Mouse (Mus musculus) spleen, adult 18-20 months (tissue): ENCODE results near the gene Tbc1d1.
A peak's percentile ranks its signal among the peaks of the same experiment; 100 is the strongest.
"Not testable (repeated sequence)": the region's sequence is repeated elsewhere in the genome, so short reads cannot be mapped to it uniquely, and the experiment has no call there.

Experiments used
- DNase-seq, 2 experiments: peaks; one replicate each; pipeline ENCODE4 v3.0.0; 2022; ENCODE audit warnings: mixed read lengths in 2 of 2

The Tbc1d1 gene

GRCm38 (mm10) chr5:64360876-64361268, 204.8 kb downstream of the Tbc1d1 start:
- not testable (repeated sequence) for DNase-seq

GRCm38 (mm10) chr5:64363859-64364406, 207.8 kb downstream of the Tbc1d1 start:
- DNase-seq: no peak

DNA sequence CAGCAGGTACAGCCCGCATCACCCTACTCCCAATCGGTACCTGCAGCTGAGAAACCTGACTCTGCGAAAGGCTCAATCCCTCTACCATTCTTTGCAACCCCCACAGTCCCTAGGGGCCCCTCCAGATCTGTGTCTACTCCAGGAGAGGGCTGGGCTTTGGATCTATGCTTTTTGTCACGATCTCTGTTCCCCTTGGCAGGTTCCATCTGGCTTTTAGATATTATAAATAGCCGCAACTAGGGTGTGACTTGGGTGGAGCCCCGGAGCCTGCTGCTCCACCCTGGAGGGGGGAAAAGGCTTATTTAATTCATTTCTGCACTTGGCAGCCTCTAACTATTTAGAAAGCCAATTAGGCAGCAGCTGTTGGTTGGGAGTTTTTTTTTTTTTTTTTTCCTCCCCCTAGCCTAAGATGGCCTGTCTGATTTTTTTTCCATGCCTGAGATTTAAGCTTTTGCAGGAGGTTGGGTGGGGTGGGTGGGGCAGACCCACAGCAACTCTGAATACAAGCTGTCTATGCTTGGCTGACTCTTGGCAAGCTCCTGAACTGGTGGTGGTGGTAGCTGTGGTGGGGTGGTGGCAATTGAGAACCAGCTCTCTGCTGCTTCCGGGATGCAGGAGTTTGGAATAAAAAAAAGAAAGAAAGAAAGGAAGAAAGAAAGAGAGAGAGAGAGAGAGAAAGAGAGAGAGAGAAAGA, 208.5 kb downstream of the Tbc1d1 start:
- no peak for DNase-seq

DNA sequence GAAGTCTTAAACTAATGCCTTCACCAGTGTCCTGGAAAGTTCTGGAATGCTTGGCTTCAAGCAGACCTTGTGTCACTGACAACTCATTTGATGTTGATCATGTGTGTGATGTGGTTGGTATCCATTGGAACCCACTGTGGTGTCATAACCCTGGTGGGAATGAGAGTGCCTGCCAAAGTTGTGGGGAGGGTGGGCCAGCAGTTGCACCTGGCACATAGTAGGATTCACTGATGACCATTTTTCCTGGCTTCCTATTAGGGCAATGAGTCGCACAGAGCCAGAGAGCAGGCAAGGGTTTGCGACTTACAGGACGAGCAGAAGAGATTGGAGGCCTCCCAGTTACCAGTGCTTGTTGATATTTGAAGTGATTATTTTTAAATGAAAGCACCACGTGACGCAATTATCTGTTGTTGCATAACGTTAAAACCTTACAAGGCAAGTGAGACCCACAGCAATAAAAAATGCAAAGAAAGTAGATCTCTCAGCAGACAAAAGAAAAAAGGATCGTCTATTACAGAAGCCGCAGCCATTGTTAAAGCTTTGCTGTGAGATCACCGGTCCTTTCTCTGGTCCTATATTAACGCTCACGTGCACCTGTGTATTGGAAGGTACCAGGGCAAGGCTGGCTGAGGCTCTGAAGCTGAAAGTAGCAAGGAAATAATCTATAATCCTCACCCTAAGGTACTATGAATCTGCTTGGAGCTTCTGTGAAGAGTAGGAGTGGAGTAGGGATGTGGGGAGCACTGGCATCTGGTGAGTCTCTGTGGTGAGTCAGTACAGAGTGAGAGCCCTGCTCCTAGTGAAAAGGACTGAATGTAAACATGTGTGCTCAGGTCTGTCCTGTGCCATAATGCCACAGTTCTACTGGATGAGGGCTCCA, 209.3 kb downstream of the Tbc1d1 start:
- DNase-seq: no peak

DNA sequence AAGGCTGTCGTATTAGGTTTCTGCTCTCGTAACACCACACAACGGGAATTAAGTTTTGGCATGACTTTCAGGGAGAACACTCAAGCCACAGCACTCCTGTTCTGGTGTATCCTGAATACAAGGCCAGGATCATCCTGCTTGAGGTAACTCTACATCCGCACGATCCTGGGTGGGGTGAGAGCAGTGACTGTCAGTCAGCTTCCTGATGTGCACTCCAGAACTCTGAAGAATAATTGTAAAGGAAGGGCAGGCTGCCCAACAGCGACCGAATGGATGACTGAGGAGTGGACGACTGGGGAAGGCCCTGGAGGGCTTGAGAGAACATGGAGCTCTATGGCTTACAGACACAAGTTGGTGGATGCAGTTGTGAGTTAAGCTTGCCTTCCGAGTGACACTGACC, 210.0 kb downstream of the Tbc1d1 start:
- DNase-seq: no peak

GRCm38 (mm10) chr5:64367426-64367825, 211.3 kb downstream of the Tbc1d1 start:
- DNase-seq: no peak

DNA sequence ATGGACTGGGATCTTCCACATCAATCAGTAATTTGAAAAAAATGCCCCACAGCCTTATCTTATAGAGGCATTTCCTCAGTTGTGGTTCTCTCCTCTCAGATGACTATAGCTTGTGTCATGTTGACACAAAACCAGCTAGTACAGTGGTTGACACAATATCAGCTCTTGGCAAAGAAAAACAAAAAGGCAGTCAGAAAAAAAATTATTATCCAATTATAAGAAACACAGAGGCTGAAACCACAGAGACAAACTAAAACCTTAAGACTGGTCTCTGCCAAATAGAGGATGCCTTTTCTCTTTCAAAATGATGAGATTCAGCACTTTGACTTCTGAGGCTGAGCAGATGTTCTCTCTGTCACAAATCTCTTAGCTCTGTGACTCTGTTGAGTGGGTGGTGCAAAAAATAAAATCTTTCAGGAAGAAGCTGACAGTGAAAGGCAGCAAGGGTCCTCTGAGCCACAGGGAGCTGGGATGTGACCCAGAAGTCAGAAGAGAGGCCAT, 215.3 kb downstream of the Tbc1d1 start:
- no peak for DNase-seq

DNA sequence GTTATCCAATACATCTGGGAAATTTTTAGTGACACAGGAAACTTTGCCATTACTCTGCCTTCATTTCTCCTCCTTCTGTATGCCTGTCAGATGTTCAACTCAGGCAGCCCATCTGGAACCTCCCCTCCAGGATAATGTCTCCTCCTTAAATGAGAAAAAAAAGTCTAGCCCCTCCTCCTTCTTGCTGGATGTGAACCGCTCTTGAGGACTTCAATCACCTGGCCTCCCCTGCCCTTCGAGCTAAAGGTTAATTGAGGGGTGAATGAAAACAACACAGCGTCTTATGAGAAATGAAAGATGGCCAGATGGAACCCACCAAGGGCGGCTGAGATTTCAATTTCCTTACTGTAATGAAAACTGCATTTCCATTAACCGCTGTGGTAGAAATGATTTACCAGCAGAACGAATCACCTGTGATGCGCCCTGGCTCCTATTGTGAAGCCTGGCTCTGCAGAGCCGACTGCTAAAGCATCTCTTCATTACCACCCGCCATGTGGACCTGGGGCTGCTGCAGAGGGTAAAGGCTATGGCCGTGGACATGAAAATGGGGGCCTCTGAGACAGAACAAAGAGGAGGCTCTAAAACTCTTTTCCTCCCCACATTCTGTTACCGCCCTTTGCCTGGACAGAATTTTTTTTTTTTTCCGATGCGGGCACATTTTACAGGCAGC, 216.3 kb downstream of the Tbc1d1 start:
- no peak for DNase-seq

DNA sequence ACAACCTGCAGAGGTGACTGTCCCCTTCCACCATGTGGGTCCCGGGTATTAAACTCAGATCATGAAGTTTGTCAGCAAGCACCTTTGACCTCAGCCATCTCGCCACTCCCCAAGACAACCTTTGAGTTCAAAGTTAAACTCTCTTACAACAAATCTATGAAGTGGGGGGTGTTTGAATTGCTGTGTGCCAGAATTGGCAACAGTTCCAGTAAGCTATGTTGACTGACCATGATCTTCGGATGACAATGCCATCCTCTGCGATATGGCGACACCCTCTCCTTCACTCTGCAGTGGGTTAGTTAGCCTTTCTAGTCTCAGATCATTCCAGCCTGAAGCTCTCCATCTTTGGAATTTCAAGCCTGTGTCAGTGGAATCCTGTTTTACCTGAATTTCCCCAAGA, 217.6 kb downstream of the Tbc1d1 start:
- no peak for DNase-seq

GRCm38 (mm10) chr5:64375851-64376250, 219.7 kb downstream of the Tbc1d1 start:
- no peak for DNase-seq

GRCm38 (mm10) chr5:64376466-64376865, 220.4 kb downstream of the Tbc1d1 start:
- no peak for DNase-seq

DNA sequence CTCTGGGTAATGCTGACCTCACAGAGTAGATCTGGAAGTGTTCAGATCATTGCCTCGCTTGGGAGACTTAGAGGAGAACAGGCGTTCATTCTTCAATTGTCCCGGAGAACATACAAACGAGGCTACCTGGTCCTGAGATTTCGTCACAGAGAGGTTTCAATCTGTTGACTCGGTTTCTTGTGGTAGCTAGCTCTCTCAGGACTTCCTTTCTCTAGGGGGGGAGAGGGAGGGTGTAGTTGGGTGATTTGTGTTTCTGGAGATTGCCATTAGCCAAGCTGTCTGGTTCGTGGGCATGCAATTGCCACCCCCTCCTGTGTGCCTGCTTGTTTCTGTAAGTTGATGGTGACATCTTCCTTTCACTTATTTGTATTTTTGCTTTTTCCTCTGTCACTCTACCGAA, 221.6 kb downstream of the Tbc1d1 start:
- DNase-seq: no peak

GRCm38 (mm10) chr5:64378591-64379275, 222.6 kb downstream of the Tbc1d1 start:
- DNase-seq: no peak

GRCm38 (mm10) chr5:64379829-64380228, 223.7 kb downstream of the Tbc1d1 start:
- DNase-seq: no peak

- no peak for DNase-seq
These were observed 224.7 kb downstream of the Tbc1d1 start for GRCm38 (mm10) chr5:64380698-64381375.

GRCm38 (mm10) chr5:64381538-64381937, 225.4 kb downstream of the Tbc1d1 start:
- DNase-seq: no peak

DNA sequence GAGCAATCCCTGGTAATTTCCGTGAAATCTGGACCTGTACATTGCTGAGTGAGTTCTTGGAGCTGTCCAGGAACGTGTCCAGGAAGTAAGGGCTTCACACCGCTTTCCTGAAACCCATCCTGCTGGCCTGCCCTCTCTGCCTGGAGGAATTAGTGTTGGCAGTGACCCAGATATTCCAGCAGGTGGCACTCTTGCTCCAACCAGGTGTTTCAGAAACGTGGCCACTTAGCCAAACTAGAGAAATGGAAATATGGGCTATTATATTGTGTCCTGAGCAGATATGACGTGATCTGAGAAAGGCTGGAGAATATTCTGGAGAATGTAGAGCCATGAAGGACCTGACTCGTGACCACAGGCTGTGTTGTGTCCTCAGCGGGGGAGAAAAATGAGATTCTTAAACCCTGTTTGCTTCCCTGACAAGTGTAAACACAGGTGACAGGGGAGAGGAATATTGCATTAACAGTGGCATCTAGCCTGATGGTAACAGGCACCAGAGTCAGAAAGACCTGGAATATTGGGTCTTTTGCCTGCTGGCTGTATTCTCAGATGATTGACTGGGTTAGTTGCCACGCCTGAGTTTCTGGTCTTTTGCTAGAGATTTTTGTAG, 226.4 kb downstream of the Tbc1d1 start:
- peak; percentile 61 to 75 for DNase-seq

- no peak for DNase-seq
These were observed 227.1 kb downstream of the Tbc1d1 start for GRCm38 (mm10) chr5:64383215-64383614.

DNA sequence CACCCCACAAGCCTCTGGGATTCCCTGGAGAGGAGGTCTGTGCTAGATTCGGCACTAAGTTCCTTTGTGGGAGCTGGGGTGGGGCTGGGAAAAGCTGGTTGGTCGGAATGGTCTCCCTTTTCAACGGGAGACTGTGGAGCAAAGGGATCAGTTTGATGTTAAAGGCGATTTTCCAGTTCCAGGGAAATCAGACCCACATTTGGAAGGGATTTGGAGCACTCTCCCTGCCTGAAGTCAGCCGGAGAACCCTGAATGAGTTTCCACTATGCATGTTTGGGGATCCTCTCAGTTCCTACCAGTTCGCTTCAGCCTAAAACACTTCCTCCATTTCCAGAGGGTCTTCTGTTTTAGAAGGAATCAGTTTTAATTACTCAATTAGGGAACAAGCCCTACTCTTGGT, 228.4 kb downstream of the Tbc1d1 start:
- DNase-seq: no peak

DNA sequence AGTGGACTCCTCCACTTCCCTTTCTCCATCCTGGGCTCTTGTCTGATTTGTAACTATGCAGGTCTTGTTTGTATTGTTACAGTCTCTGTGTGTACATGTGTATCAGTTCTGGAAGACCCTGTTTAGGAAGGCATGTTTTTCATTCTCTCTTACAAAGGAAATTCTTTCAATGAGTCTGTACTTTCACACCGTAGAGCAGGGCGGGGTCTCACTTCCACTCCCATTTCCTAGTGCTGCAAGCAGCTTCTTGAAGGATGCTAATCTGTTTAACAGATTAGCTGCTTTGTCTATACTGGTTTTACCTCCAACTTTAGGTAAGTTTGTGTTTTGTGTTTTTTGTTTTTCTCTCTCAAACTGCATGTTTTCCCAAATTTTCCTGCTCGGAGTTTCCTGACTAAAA, 230.9 kb downstream of the Tbc1d1 start:
- DNase-seq: no peak

GRCm38 (mm10) chr5:64389202-64389929, 233.3 kb downstream of the Tbc1d1 start:
- DNase-seq: no peak
